Mouse (Mus musculus) embryo, embryonic 10.5 days (tissue): ENCODE measurements at regions not wholly inside any gene's neighbourhood (a gene's known extent, or its start where the extent isn't known, plus 50 kb on each side); places are given as distances from the start of the nearest gene placed in this dataset.

Experiments used
- DNase-seq: peaks from one replicate; pipeline ENCODE4 v3.0.0-alpha.2; 2015; ENCODE audit warnings: low spot score

GRCm38 (mm10) chr9:112431920-112432437 lies 196.2 kb upstream of the Arpp21 start:
- DNase-seq: no peak

- no peak for DNase-seq
Observed at GRCm38 (mm10) chr9:112429196-112429595, 193.5 kb upstream of the Arpp21 start.

GRCm38 (mm10) chr9:112405772-112406315 lies 170.1 kb upstream of the Arpp21 start:
- DNase-seq: no peak

- DNase-seq: no peak
Observed at GRCm38 (mm10) chr9:112370746-112371145, 135.0 kb upstream of the Arpp21 start.

GRCm38 (mm10) chr9:112367291-112367690 lies 131.6 kb upstream of the Arpp21 start:
- DNase-seq: no peak

- no peak for DNase-seq
Observed at GRCm38 (mm10) chr9:112361355-112361754, 125.6 kb upstream of the Arpp21 start.

GRCm38 (mm10) chr9:112358711-112359298 lies 123.1 kb upstream of the Arpp21 start:
- DNase-seq: no peak

GRCm38 (mm10) chr9:112353196-112353595 lies 117.5 kb upstream of the Arpp21 start:
- DNase-seq: no peak

GRCm38 (mm10) chr9:112348942-112349341 lies 113.2 kb upstream of the Arpp21 start:
- no peak for DNase-seq

GRCm38 (mm10) chr9:112344792-112345191 lies 109.1 kb upstream of the Arpp21 start:
- DNase-seq: peak; percentile 19

- no peak for DNase-seq
Observed at GRCm38 (mm10) chr9:112340363-112340762, 104.6 kb upstream of the Arpp21 start.

GRCm38 (mm10) chr9:112320016-112320415 lies 84.3 kb upstream of the Arpp21 start:
- no peak for DNase-seq

- DNase-seq: no peak
Observed at GRCm38 (mm10) chr9:112308950-112309349, 73.2 kb upstream of the Arpp21 start.

- no peak for DNase-seq
Observed at GRCm38 (mm10) chr9:112307837-112308236, 72.1 kb upstream of the Arpp21 start.

- no peak for DNase-seq
Observed at GRCm38 (mm10) chr9:112291875-112292274, 56.1 kb upstream of the Arpp21 start.
